Mouse (Mus musculus) kidney, adult 2 months (tissue): Measurements from ENCODE around the gene Taf8. TPM values are rescaled to one million over a fixed set of nuclear protein-coding genes. Genes with fewer than 3 reads are reported as not detected.

Experiments used
- DNase-seq: peaks from one replicate; pipeline ENCODE4 v3.0.0; 2021
- H3K27ac ChIP-seq: fragments of 200-500 bp; 2 replicates; pipeline ENCODE4 v1.5.1; 2012; ENCODE audit warnings: low read depth, low read length, control low read depth, inconsistent platforms; ENCODE audit not compliant: insufficient read depth
- H3K27me3 ChIP-seq: fragments of 200-500 bp; replicated peaks from 2 replicates; pipeline ENCODE4 v1.6.1; 2012; ENCODE audit warnings: mild to moderate bottlenecking, moderate library complexity, low read length, inconsistent platforms; ENCODE audit not compliant: control insufficient read depth, insufficient read depth
- H3K36me3 ChIP-seq: fragments of 200-500 bp; 2 replicates; pipeline ENCODE4 v1.6.1; 2012; ENCODE audit warnings: mild to moderate bottlenecking, moderate library complexity, low read length, inconsistent platforms; ENCODE audit not compliant: control insufficient read depth, insufficient read depth
- H3K4me1 ChIP-seq: fragments of 200-500 bp; 2 replicates; pipeline ENCODE4 v1.6.1; 2011; ENCODE audit warnings: low read length; ENCODE audit not compliant: control insufficient read depth, insufficient read depth
- H3K4me3 ChIP-seq: fragments of 200-500 bp; 2 replicates; pipeline ENCODE4 v1.5.1; 2011; ENCODE audit warnings: mild to moderate bottlenecking, low read depth, low read length, control low read depth; ENCODE audit not compliant: insufficient read depth
- CTCF ChIP-seq: fragments of 200-500 bp; conservative IDR thresholded peaks from 2 replicates; pipeline ENCODE4 v1.5.1; 2011; ENCODE audit warnings: low read depth, mild to moderate bottlenecking, control low read depth, low read length, moderate library complexity, mixed read lengths; ENCODE audit not compliant: insufficient read depth, insufficient read length
- POLR2A ChIP-seq: fragments of 200-500 bp; IDR thresholded peaks from one replicate; pipeline ENCODE4 v1.6.1; 2011; ENCODE audit warnings: low read depth, low read length, control low read depth
- WGBS: fragments of 180-500 bp; shearing (Covaris S2); methylation state at CpG from one replicate; pipeline ENCODE4 v1.1.7; 2018; 5-methylcytosine and 5-hydroxymethylcytosine counted together
- polyA plus RNA-seq: library from polyadenylated mRNA; depleted of rRNA; stranded (reverse); fragments of >200 nt; gene quantifications from 2 replicates; pipeline ENCODE4 v1.2.3, GENCODE M21; 2012

The Taf8 gene
- polyA plus RNA-seq, 1 experiment: 22.9 TPM

- no peak for DNase-seq
- WGBS: 82% methylated on average over 17 of the region's 17 CpGs
- no peaks in the 10 kb centered on the region for H3K27me3 ChIP-seq
- H3K4me1 ChIP-seq: no peaks in the 10 kb centered on the region; the same call in 1 of the 2 replicates
- no peaks in the 10 kb centered on the region for H3K36me3 ChIP-seq
- TF ChIP-seq POLR2A: no peak
- TF ChIP-seq CTCF: no peak
- no peak overlapping the region for H3K4me3 ChIP-seq
- H3K27ac ChIP-seq: no peak overlapping the region
Observed at GRCm38 (mm10) chr17:47526856-47527520, 24.9 kb upstream of the Taf8 start.

- 93% methylated on average over 6 of the region's 6 CpGs for WGBS
- Histone ChIP-seq H3K36me3 (no peaks in the 10 kb centered on the region), H3K4me3 (no peak overlapping the region), H3K27ac (no peak overlapping the region), H3K27me3 (no peaks in the 10 kb centered on the region), H3K4me1 (no peaks in the 10 kb centered on the region; the same call in 1 of the 2 replicates)
- TF ChIP-seq CTCF: no peak
- TF ChIP-seq POLR2A: no peak
- DNase-seq: no peak
Observed at GRCm38 (mm10) chr17:47524991-47525390, 22.9 kb upstream of the Taf8 start.

GRCm38 (mm10) chr17:47524055-47524454 lies 22.0 kb upstream of the Taf8 start:
- no peak for TF ChIP-seq POLR2A
- no peak for TF ChIP-seq CTCF
- Histone ChIP-seq H3K27ac (no peak overlapping the region), H3K4me1 (no peaks in the 10 kb centered on the region; the same call in 1 of the 2 replicates), H3K4me3 (no peak overlapping the region), H3K27me3 (no peaks in the 10 kb centered on the region), H3K36me3 (no peaks in the 10 kb centered on the region)
- WGBS: 76% methylated on average over 8 of the region's 8 CpGs
- DNase-seq: no peak

- H3K4me1 ChIP-seq: no peaks in the 10 kb centered on the region; the same call in 1 of the 2 replicates
- no peaks in the 10 kb centered on the region for H3K27me3 ChIP-seq
- no peak overlapping the region for H3K27ac ChIP-seq
- H3K4me3 ChIP-seq: no peak overlapping the region
- WGBS: 66% methylated on average over 18 of the region's 18 CpGs
- TF ChIP-seq CTCF: no peak
- no peak for TF ChIP-seq POLR2A
- no peak for DNase-seq
- H3K36me3 ChIP-seq: no peaks in the 10 kb centered on the region
Observed at GRCm38 (mm10) chr17:47523211-47523682, 21.2 kb upstream of the Taf8 start.

GRCm38 (mm10) chr17:47522536-47522935 lies 20.4 kb upstream of the Taf8 start:
- Histone ChIP-seq H3K4me3 (no peak overlapping the region), H3K36me3 (no peaks in the 10 kb centered on the region), H3K27me3 (no peaks in the 10 kb centered on the region), H3K27ac (no peak overlapping the region), H3K4me1 (no peaks in the 10 kb centered on the region; the same call in 1 of the 2 replicates)
- 58% methylated on average over 4 of the region's 4 CpGs for WGBS
- DNase-seq: no peak
- TF ChIP-seq CTCF: no peak
- TF ChIP-seq POLR2A: no peak

- TF ChIP-seq CTCF (no peak), POLR2A (no peak)
- WGBS: 27% methylated on average over 16 of the region's 17 CpGs
- Histone ChIP-seq H3K4me1 (no peaks in the 10 kb centered on the region; the same call in 1 of the 2 replicates), H3K36me3 (no peaks in the 10 kb centered on the region), H3K27me3 (no peaks in the 10 kb centered on the region), H3K27ac (no peak overlapping the region), H3K4me3 (peak overlapping the region; percentile 1; the same call in 1 of the 2 replicates)
- peak; percentile 47 for DNase-seq
Observed at GRCm38 (mm10) chr17:47521551-47522258, 19.6 kb upstream of the Taf8 start.

GRCm38 (mm10) chr17:47518205-47518604 lies 16.1 kb upstream of the Taf8 start:
- Histone ChIP-seq H3K27me3 (no peaks in the 10 kb centered on the region), H3K4me3 (no peak overlapping the region), H3K4me1 (no peaks in the 10 kb centered on the region; the same call in 1 of the 2 replicates), H3K27ac (peak overlapping the region; percentile 13), H3K36me3 (no peaks in the 10 kb centered on the region)
- peak; percentile 35 for DNase-seq
- 25% methylated on average over 8 of the region's 8 CpGs for WGBS
- TF ChIP-seq POLR2A (no peak), CTCF (no peak)
